Mouse (Mus musculus) midbrain, embryonic 11.5 days (tissue): ENCODE measurements around the gene Epb41l4b. TPM values are rescaled to one million over a fixed set of nuclear protein-coding genes. Genes with fewer than 3 reads are reported as not detected.

Experiments used
- ATAC-seq: fragments of 200-750 bp; cut with Nextera tagmentation; 2 replicates; pipeline ENCODE4 v1.8.0; 2017; ENCODE audit warnings: moderate TSS enrichment, moderate library complexity; ENCODE audit not compliant: low FRiP score
- DNase-seq: peaks from one replicate; pipeline ENCODE4 v3.0.0; 2015; ENCODE audit warnings: low spot score; ENCODE audit errors: missing footprints
- H3K27ac ChIP-seq: fragments of 300-500 bp; sonication (generic); 2 replicates; pipeline ENCODE4 v1.5.1; 2014; ENCODE audit warnings: low read depth, low read length
- H3K27me3 ChIP-seq: fragments of 300-500 bp; sonication (generic); 2 replicates; pipeline ENCODE4 v1.6.1; 2014; ENCODE audit warnings: mild to moderate bottlenecking, low read length, moderate library complexity, mixed read lengths; ENCODE audit not compliant: control insufficient read depth, insufficient read depth
- H3K36me3 ChIP-seq: fragments of 300-500 bp; sonication (generic); 2 replicates; pipeline ENCODE4 v1.6.1; 2014; ENCODE audit warnings: mild to moderate bottlenecking, low read length, moderate library complexity, mixed read lengths; ENCODE audit not compliant: control insufficient read depth, insufficient read depth
- H3K4me1 ChIP-seq: fragments of 300-500 bp; sonication (generic); 2 replicates; pipeline ENCODE4 v1.6.1; 2014; ENCODE audit warnings: low read length; ENCODE audit not compliant: control insufficient read depth, insufficient read depth
- H3K4me2 ChIP-seq: fragments of 300-500 bp; sonication (generic); 2 replicates; pipeline ENCODE4 v1.6.1; 2014; ENCODE audit warnings: mild to moderate bottlenecking, moderate library complexity
- H3K4me3 ChIP-seq: fragments of 300-500 bp; sonication (generic); 2 replicates; pipeline ENCODE4 v1.5.1; 2014; ENCODE audit warnings: low read depth, low read length
- H3K9ac ChIP-seq: fragments of 300-500 bp; sonication (generic); 2 replicates; pipeline ENCODE4 v1.6.1; 2014; ENCODE audit warnings: low read length
- H3K9me3 ChIP-seq: fragments of 300-500 bp; sonication (generic); 2 replicates; pipeline ENCODE4 v1.6.1; 2016; ENCODE audit warnings: low read length; ENCODE audit not compliant: control insufficient read depth
- WGBS: fragments of 180-500 bp; shearing (Covaris S2); extraction: QIAGEN DNeasy Blood & Tissue Kit; methylation state at CpG from one replicate; pipeline ENCODE4 v1.1.7; 2014; 5-methylcytosine and 5-hydroxymethylcytosine counted together
- polyA plus RNA-seq: library from polyadenylated mRNA; unstranded; fragments of >200 nt; fragmentation: Nextera tagmentation; extraction: Ambion mirVana; gene quantifications from 2 replicates; pipeline ENCODE4 v1.2.1, GENCODE M21; 2014

Gene Epb41l4b
- 0.51 and 0.70 TPM in 2 replicates for polyA plus RNA-seq

DNA sequence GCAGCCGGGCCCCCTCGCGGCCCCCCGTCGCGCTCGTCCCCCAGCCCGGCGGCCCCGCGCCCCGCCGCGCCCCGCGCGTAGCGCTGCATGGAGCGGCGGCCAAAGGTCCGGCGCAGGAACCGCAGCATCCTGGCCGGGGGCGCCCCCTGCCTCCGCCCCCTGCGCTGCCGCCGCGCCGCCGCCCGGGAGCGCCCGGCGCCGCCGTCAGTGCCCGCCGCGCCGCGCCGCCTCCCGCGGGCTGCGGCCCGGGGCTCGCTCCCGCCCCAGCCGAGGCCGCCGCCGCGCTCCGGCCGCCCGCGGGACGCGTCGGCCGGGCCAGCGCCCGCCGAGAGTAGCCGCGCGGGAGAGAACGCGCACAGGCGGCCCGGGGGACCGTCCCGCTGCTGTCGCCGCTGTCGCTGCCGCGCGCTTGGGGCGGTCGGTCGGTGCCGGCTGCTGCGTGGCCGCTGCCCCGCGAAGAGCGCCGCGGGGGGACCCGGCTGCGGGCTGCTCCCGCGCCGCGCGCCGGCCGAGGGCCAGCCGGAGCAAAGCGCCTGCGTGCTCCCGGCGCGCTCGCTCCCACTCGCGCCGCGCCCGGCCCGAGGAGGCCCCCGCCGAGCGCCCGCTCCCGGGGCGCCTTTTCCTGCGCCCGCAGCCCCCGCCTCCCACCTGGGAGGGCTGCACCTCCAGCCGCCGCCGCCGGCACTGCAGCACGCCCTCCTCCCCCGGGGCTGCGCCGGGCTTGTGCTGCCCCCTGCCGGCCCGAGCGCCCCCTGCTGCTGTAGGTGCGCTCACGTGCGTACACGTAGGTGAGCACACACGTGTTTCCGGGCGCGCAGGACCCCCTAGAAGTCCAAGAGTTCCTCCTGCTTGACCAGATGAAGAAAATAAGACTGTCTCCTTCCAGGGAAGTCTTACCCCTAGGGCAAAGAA, at the start of gene Epb41l4b:
TSS of gene Epb41l4b (minus strand) at position 412 of the 912 bp plus-strand sequence.
- Histone ChIP-seq H3K36me3 (no peaks in the 10 kb centered on the region), H3K4me3 (peak within 1 kb of the TSS; percentile 67), H3K27ac (no peak within 1 kb of the TSS), H3K4me2 (peak within 1 kb of the TSS; percentile 90), H3K9ac (peak within 1 kb of the TSS; percentile 71), H3K4me1 (peaks cover 15% of the 10 kb centered on the region), H3K27me3 (peaks cover 28% of the 10 kb centered on the region), H3K9me3 (no peaks in the 10 kb centered on the region)
- ATAC-seq (peak; percentile 90), DNase-seq (peak; percentile 98)
- WGBS = under 1% methylated on average over 81 of the region's 142 CpGs

DNA sequence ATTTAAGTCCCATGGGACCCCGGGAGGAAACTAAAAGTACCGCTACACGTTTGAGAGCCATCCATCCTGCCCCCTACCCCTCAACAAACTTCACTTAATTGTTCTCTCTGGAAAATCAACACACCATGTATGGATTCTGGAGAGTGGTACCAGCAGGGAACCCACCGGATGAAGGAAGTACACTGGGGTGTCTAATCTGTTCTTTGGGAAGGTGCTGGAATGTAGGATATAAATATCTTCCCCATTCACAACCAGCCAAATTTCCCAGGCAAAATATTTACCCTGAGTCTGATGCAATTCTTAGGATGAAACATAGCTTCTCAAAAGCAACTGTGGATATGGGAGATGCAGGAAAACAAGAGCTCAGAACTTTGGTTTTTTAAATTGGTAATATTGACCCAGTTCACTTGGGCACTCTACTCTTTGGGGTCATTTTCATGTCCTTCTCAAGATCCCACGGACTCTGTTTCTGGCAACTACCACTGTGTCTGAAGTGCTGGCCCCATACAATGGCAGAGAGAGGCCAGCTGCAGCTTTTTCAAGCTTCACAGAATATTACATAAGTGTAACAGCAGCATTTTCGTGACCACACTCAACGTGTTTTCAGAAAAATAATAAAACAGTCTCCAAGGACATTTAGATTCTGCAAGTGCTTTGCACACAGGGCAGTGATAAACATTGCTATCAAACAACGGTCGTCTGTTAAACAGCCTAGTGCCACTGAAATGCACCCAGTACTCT, 48.5 kb upstream of the Epb41l4b start:
- no peak for ATAC-seq

DNA sequence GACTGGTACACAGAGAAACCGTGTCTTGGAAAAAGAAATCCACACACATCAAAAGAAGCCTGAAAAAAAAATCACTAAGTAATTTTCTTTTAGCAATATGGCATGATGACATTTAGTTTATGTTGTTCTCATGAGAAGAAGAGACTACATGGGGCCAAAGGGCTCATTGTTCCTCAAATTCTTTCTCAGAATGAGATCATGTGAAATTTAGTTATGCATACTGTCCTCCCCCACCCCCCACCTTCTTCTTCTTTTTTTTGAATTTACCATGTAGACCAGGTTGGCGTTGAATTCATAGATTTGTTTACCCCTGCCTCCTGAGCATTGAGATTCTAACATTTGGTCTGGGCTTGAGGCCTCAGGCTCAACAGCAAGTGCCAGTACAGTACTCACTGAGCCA, 46.6 kb upstream of the Epb41l4b start:
- H3K36me3 ChIP-seq = no peaks in the 10 kb centered on the region
- 75% methylated on average over 2 of the region's 2 CpGs for WGBS
- DNase-seq = no peak
- H3K27me3 ChIP-seq = no peaks in the 10 kb centered on the region
- no peaks in the 10 kb centered on the region for H3K4me1 ChIP-seq
- H3K4me3 ChIP-seq = no peak overlapping the region
- H3K9me3 ChIP-seq = no peaks in the 10 kb centered on the region
- no peak overlapping the region for H3K4me2 ChIP-seq
- no peak for ATAC-seq
- H3K9ac ChIP-seq = no peak overlapping the region
- no peak overlapping the region for H3K27ac ChIP-seq

More for the DNA sequence above, 48.5 kb upstream of the Epb41l4b start:
- H3K36me3 ChIP-seq = no peaks in the 10 kb centered on the region
- H3K27me3 ChIP-seq = no peaks in the 10 kb centered on the region
- DNase-seq = no peak
- H3K27ac ChIP-seq = no peak overlapping the region
- no peak overlapping the region for H3K4me2 ChIP-seq
- H3K4me3 ChIP-seq = no peak overlapping the region
- no peak overlapping the region for H3K9ac ChIP-seq
- H3K4me1 ChIP-seq = no peaks in the 10 kb centered on the region
- WGBS = 84% methylated on average over 9 of the region's 9 CpGs
- no peaks in the 10 kb centered on the region for H3K9me3 ChIP-seq

DNA sequence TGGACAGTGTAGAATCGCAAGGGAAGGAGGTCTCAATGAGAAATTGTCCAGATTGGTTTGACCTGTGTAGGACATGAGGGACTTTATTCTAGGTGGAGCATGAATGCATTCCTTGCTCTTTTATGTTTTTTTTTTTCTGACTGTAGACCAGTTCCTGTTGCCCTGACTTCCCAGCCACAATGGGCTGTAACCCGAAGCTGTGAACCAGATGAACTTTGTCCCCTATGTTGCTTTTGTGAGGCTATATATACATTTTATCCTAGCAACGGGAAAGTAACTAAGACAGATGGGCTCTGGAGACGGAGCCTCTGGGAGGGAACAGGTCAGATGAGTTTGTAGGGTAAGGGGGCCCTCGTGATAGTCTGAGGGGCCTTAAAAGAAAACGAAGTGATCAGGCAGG, 42.8 kb upstream of the Epb41l4b start:
- no peak overlapping the region for H3K27ac ChIP-seq

DNA sequence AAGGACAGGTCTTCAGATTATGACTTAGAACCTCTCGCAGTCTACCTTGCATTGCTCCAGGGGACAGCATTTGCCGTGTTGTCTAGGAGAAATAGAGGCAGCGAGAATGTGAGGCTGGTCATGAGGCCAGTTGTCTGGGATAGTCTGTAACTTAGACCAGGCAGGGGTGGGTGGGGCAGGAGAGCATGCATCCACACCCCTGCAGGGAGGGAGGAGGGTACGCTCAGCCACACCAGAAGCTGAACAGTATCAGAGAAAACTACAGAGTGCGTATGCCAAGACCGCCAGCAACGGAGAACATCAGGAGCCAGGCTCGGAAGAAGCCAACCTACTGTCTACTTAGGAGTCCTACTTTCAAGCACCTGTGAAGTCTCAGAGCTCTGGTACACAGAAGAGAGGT, 42.2 kb upstream of the Epb41l4b start:
- no peak overlapping the region for H3K4me3 ChIP-seq
- ATAC-seq (no peak), DNase-seq (peak; percentile 51)
- no peak overlapping the region for H3K4me2 ChIP-seq
- H3K36me3 ChIP-seq = no peaks in the 10 kb centered on the region
- WGBS = 85% methylated on average over 8 of the region's 8 CpGs
- H3K9me3 ChIP-seq = no peaks in the 10 kb centered on the region
- H3K9ac ChIP-seq = no peak overlapping the region
- no peaks in the 10 kb centered on the region for H3K4me1 ChIP-seq
- no peaks in the 10 kb centered on the region for H3K27me3 ChIP-seq
- no peak overlapping the region for H3K27ac ChIP-seq

More for the DNA sequence above, 42.8 kb upstream of the Epb41l4b start:
- Histone ChIP-seq H3K27me3 (no peaks in the 10 kb centered on the region), H3K36me3 (no peaks in the 10 kb centered on the region), H3K9me3 (no peaks in the 10 kb centered on the region), H3K4me3 (no peak overlapping the region), H3K4me1 (no peaks in the 10 kb centered on the region), H3K9ac (no peak overlapping the region), H3K4me2 (no peak overlapping the region)
- WGBS = 41% methylated on average over 6 of the region's 6 CpGs
- ATAC-seq (no peak), DNase-seq (no peak)

DNA sequence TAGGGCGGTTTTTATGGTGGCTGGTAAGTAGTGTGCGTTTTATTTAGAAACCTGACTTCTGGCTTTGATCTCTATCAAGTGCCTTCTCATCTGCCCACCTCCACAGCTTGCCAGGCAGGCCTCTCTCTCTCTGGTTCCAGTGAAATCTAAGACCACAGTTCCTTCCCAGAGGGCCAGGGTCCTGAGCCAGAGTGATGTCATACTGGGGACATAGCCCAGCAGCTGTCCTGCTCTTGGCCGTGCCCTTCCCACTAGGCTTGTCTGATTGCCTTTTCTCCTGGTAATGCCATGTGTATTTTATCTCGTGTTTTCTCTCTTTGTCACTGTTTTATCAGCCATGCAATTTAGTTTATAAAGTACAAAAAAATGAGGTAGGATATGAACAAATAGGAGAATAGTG, 40.3 kb upstream of the Epb41l4b start:
- Histone ChIP-seq H3K27me3 (no peaks in the 10 kb centered on the region), H3K9ac (no peak overlapping the region), H3K27ac (no peak overlapping the region), H3K4me2 (no peak overlapping the region), H3K4me3 (no peak overlapping the region), H3K36me3 (no peaks in the 10 kb centered on the region), H3K9me3 (no peaks in the 10 kb centered on the region), H3K4me1 (no peaks in the 10 kb centered on the region)
- ATAC-seq (no peak), DNase-seq (no peak)
- WGBS = 82% methylated on average over 4 of the region's 4 CpGs

DNA sequence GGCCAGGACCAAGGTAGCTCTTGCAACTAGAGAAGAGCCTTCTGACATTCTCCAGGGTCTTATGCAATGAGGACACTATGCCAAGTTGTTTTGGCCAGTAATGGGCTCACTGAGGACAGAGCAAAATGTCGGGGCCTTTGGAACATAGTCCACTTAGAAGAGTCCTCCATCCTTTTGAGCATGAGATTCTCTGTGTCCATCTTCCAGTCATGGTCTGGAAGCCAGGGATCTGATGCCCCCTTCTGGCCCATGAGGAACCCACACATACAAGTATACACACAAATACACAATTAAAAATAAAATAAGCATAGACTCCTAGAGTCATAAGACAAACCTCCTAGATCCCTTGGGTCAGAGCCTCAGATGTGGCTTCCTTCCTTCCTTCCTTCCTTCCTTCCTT, 38.3 kb upstream of the Epb41l4b start:
- Histone ChIP-seq H3K4me2 (no peak overlapping the region), H3K36me3 (no peaks in the 10 kb centered on the region), H3K27me3 (no peaks in the 10 kb centered on the region), H3K9ac (no peak overlapping the region), H3K4me3 (no peak overlapping the region), H3K9me3 (no peaks in the 10 kb centered on the region), H3K4me1 (no peaks in the 10 kb centered on the region), H3K27ac (no peak overlapping the region)
- DNase-seq = no peak
- ATAC-seq = no peak
- 75% methylated on average over 1 of the region's 1 CpGs for WGBS

DNA sequence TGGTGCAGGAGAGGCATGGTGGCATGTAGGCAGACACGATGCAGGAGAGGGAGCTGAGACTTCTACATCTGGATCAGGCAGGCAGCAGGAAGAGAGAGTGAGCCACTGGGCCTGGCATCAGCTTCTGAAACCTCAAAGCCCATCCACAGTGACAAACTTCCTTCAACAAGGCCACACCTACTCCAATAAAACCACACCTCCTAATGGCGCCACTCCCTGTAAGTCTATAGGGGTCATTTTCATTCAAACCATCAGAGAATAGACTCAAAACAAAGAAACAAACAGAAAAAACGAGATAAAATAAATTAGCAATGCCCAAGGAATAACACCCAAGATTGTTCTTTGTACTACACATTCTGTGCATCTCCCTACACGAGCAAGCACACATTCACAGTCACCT, 35.6 kb upstream of the Epb41l4b start:
- H3K4me3 ChIP-seq = no peak overlapping the region
- H3K27ac ChIP-seq = no peak overlapping the region
- WGBS = 75% methylated on average over 4 of the region's 4 CpGs
- H3K4me2 ChIP-seq = no peak overlapping the region
- H3K9me3 ChIP-seq = no peaks in the 10 kb centered on the region
- no peaks in the 10 kb centered on the region for H3K4me1 ChIP-seq
- no peaks in the 10 kb centered on the region for H3K27me3 ChIP-seq
- DNase-seq (no peak), ATAC-seq (no peak)
- no peaks in the 10 kb centered on the region for H3K36me3 ChIP-seq
- H3K9ac ChIP-seq = no peak overlapping the region

DNA sequence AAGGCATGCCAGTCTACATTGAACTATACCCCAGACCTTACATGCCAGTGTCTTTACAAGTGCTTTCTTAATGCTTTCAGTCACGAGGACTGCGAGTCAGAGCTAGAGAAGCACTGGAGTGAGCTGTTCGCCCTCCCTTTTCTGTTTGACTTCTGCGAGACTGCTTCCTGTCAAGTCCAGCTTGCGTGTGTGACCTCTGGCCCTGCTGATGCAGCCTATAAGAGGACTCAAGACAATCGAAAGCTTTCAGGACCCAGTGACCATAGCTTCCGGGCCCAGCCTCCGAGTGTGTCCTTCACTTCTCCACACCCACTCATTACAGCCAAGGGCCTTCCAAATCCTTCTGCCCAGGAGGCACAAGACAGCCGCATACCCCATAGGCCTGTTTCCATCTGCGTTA, 32.1 kb upstream of the Epb41l4b start:
- ATAC-seq (no peak), DNase-seq (no peak)
- Histone ChIP-seq H3K4me2 (no peak overlapping the region), H3K9me3 (no peaks in the 10 kb centered on the region), H3K4me3 (no peak overlapping the region), H3K4me1 (no peaks in the 10 kb centered on the region), H3K9ac (no peak overlapping the region), H3K27ac (no peak overlapping the region), H3K27me3 (no peaks in the 10 kb centered on the region), H3K36me3 (no peaks in the 10 kb centered on the region)
- WGBS = 77% methylated on average over 10 of the region's 10 CpGs
